Mouse (Mus musculus) activated CD4-positive, CD25-positive, alpha-beta regulatory T cell, adult 4 months (primary cell): ENCODE data around the gene Mycbp2. TPM values are rescaled to one million over a fixed set of nuclear protein-coding genes. Genes with fewer than 3 reads are reported as not detected.

Source experiments
- ATAC-seq: one replicate; pipeline ENCODE4 v1.8.0; 2017
- polyA plus RNA-seq, 2 experiments: library from polyadenylated mRNA; unstranded; fragments of 100-300 nt; shearing (Covaris generic); gene quantifications; one replicate each; pipeline ENCODE4 v1.2.1; 2017

Mycbp2 gene
- polyA plus RNA-seq, 2 experiments from 2014 or later: 72.9 to 74.8 TPM

- no peak for ATAC-seq
Observed at GRCm38 (mm10) chr14:103258745-103259144, 87.9 kb downstream of the Mycbp2 start.

GRCm38 (mm10) chr14:103256866-103257265, 89.7 kb downstream of the Mycbp2 start:
- no peak for ATAC-seq

- ATAC-seq: no peak
Observed at GRCm38 (mm10) chr14:103254311-103254710, 92.3 kb downstream of the Mycbp2 start.

- no peak for ATAC-seq
Observed at GRCm38 (mm10) chr14:103242020-103242419, 104.6 kb downstream of the Mycbp2 start.

GRCm38 (mm10) chr14:103234770-103235169, 111.8 kb downstream of the Mycbp2 start:
- ATAC-seq: no peak

GRCm38 (mm10) chr14:103233640-103234593, 112.7 kb downstream of the Mycbp2 start:
- no peak for ATAC-seq

GRCm38 (mm10) chr14:103222356-103222755, 124.3 kb downstream of the Mycbp2 start:
- no peak for ATAC-seq

- no peak for ATAC-seq
Observed at GRCm38 (mm10) chr14:103221751-103222150, 124.9 kb downstream of the Mycbp2 start.

- no peak for ATAC-seq
Observed at GRCm38 (mm10) chr14:103216331-103216730, 130.3 kb downstream of the Mycbp2 start.

GRCm38 (mm10) chr14:103186658-103187057, 160.0 kb downstream of the Mycbp2 start:
- ATAC-seq: no peak

- no peak for ATAC-seq
Observed at GRCm38 (mm10) chr14:103186076-103186475, 160.5 kb downstream of the Mycbp2 start.

GRCm38 (mm10) chr14:103180096-103180495, 166.5 kb downstream of the Mycbp2 start:
- no peak for ATAC-seq

GRCm38 (mm10) chr14:103162923-103163322, 183.7 kb downstream of the Mycbp2 start:
- no peak for ATAC-seq

- ATAC-seq: no peak
Observed at GRCm38 (mm10) chr14:103155685-103156084, 190.9 kb downstream of the Mycbp2 start.

GRCm38 (mm10) chr14:103150139-103150538, 196.5 kb downstream of the Mycbp2 start:
- ATAC-seq: no peak

GRCm38 (mm10) chr14:103131991-103132390, 214.6 kb downstream of the Mycbp2 start:
- peak; percentile 74 for ATAC-seq

- ATAC-seq: no peak
Observed at GRCm38 (mm10) chr14:103125756-103126155, 220.9 kb downstream of the Mycbp2 start.

GRCm38 (mm10) chr14:103114994-103115670, 231.5 kb downstream of the Mycbp2 start:
- peak; percentile 32 for ATAC-seq

- no peak for ATAC-seq
Observed at GRCm38 (mm10) chr14:103112606-103113363, 233.8 kb downstream of the Mycbp2 start.

GRCm38 (mm10) chr14:103109971-103110370, 236.6 kb downstream of the Mycbp2 start:
- no peak for ATAC-seq

GRCm38 (mm10) chr14:103106301-103106700, 240.3 kb downstream of the Mycbp2 start:
- ATAC-seq: no peak

- ATAC-seq: no peak
Observed at GRCm38 (mm10) chr14:103102731-103103335, 243.8 kb downstream of the Mycbp2 start.
